Mouse (Mus musculus) layer of hippocampus, adult 11-12 months (tissue): ENCODE data around the gene Atp8b4.

Experiments
- DNase-seq: peaks from one replicate; pipeline ENCODE4 v3.0.0; 2022; ENCODE audit warnings: low spot score

Atp8b4 gene

DNA sequence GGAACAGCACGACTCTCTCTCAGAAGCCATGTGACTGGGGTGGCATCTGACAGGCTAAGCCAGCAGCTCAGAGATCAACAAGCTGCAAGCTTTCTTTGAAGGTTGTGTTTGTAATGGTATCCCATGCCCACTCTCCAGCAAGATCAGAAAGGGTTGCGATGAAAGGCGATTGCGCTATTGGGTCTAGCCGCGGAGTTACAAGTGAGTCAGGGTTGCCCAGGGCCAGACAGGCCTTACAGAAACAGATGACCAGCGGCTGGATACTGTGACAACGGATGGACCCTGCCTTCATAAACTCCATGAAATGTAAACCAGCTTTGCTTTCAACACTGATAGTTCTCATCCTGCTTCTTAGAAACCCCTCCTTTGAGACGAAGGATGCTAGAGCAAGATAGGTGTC lies 66.2 kb downstream of the Atp8b4 start:
- DNase-seq: no peak

DNA sequence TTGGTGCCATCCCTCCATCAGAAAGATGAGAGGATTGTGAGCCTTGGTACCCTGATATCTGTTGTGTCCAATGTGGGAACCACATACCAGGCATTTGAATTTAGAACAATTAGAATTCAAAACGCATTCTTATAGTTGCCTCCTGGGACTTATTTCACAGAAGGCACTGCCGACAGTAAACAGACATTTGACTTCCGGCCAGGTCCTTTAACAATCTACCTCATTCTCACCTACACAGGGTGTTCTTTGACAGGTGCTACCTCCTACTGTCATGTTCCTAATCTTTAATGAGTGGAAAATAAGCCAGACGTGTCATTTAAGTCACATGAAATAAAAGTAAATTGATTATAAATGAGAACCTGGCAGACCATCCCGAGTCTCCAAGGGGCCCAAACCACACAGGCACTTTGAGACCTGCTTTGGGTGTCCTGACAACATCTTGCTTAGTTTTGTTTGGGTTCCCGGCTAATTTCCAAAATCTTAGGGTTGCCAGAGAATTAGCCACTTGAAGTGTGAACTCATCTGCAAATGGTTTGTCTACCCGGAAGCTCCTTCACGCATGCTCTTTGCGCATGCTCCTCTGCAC lies 67.9 kb downstream of the Atp8b4 start:
- DNase-seq: no peak

DNA sequence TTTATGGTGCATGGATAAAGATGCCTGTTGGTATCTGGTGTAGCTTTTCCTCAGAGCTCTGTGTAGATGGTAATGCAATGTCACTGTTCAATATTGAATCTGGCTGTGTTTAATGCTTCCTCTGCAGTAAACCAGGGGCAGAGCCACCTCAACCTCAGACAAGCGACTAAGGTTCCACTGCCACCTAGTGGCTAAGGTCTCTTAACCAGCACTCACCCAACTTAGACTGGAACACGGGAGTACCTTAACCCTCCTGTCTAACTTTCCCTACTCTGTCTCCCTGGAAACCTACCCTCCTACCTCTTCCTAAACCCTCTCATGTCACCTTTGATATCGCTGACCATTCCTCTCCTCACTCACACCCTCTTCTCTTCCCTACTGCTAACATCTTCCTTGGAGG lies 71.2 kb downstream of the Atp8b4 start:
- peak; percentile 57 for DNase-seq

DNA sequence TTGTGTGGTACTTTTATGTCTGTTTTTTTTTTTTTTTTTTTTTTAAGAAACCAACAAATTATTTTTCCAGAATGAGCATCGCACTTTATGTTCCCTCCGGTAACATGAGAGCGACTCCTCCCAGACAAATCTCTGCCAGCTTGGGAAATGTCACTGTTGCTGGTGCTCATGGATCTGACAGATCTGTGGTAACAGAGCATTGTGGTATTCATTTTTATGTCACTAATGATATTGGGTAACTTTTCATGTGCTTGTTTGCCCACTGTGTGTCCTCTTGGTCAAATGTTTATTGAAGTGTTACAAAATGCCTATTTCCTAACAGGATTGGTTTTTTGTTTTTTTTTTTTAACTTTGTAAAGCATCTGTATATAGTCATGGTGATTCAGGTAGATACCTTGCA lies 75.3 kb downstream of the Atp8b4 start:
- DNase-seq: no peak

DNA sequence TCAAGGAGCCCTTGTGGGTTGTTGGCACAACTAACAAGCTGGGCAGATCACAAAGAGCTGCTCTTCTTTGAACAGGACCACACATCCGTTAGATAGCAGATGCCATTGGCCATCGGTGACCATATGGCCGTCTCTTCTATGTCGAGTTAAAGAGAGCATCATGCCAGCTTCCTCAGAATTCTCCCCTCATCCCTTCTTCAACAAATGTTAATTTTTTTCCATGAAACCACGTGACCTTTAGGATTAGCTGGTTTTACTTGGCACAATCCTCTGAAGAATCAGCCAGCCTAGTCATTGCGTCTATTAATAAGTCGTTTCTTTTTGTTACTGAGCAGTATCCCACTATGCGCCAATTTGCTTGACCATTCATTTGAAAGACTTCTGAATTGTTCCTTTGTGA lies 75.8 kb downstream of the Atp8b4 start:
- no peak for DNase-seq

DNA sequence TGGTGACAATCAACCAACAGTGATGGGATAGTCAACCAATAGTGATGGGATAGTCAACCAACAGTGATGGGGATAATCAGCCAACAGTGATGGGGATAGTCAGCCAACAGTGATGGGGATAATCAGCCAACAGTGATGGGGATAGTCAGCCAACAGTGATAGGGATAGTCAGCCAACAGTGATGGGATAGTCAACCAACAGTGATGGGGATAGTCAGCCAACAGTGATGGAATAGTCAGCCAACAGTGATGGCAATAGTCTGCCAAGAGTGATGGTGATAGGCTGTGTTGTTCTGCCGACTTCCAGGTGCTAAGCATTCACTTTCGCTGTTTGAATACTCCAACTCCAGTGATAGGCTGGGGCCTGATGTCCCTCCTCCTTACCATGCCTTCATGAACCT lies 79.6 kb downstream of the Atp8b4 start:
- no peak for DNase-seq

DNA sequence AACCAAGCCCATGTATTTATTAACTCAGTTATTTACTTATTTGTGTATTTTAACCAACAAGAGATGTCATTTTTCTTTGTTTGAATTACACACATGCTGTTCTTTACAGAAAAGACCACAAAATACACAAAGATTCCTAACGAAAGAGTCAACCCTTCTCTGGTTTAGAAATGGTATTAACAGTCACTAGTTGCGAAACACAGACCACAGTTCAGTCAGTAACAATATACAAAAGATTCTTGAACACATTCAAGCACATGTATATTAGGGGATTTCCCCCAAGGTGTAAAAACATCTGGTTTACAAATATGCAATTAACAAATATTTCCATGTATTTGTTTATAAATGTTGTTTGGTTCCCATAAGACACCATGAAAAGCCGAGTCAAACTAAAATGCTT lies 81.6 kb downstream of the Atp8b4 start:
- DNase-seq: no peak

DNA sequence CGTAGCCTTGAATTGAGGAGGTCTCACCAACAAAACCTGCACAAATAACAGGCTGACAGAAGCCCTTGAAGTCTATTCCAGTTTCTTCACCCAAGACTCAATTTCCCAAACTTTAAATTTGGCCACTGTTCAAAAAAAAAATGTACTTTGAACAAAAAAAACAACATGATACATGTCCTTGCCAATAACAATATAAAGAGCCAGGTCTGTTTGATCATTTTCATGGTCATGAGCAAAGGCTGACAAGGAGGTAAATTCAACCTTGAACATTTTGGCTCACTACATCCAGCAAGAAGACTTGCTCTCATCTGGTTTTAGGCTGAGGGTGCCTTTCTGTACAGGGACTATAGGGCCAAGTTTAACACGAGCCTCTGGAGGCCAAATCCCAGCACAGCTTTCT lies 83.7 kb downstream of the Atp8b4 start:
- no peak for DNase-seq

DNA sequence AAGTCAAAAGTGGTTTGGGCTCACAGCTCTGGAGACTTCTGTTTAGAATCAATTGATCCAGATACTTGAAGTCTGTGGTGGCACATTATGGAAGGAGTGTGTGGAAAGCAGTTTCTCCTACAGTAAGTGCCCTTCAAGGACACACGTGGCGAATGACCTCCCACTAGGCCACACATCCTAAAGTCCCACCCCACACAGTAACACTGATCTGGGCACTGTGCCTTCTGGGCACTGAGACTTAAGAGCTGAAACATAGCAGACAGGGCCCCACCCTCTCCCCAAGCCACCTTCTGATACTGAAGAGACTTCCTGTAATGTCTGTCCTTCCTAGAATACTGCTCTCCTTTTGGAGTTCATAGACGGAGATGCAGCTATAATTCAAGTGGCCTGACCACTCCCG lies 84.5 kb downstream of the Atp8b4 start:
- no peak for DNase-seq

DNA sequence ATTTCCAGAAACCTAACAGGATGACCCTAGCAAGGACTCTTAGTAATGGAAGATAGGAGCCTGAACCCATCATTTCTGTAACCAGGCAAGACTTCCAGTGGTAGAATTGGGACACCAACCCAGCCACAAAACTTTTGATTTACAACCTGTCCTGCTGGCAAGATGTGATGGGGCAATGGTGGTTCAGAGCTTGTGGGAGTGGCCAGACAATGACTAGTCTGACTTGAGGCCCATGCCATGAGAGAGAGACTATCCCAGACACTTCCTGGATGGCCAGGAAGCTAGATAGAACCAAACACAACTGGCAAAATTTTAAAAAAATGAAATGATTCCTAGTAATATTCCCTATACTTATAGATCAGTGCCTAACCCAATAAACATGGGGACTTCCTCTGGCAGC lies 87.7 kb downstream of the Atp8b4 start:
- DNase-seq: no peak

DNA sequence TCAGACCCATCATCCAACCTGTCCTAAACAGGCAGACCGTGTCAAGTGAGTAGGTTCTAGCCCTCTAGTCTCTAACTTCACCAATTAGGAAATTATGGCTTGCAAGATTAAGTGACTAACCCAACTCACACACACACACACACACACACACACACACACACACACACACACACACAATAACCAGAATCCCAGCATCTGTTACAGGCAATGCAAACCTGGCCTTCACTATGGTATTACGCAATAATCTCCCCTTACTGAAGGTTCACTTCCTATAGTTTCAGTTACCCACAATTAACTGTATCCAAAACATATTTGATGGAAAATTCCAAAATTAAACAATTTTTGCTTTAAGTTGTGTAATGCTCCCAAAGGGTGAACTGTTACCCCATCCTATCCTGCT lies 101.0 kb downstream of the Atp8b4 start:
- no peak for DNase-seq

DNA sequence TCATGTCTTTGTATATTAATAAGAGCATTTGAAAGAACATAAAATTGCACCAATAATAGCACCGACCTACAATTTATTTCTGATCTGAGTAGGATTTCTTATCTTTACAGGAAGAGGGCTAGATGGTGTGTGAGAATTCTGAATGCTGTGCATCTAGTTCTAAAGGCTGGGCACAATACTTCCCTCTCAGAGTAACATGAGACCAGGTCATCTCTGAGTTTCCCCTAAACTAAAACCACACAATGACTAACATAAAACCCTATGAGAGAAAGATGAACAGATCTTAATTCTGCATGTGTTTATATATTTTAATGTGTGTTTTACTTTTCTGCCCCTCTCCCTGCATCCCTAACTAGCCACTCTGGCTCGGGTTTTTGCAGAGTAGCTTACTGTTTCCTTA lies 101.5 kb downstream of the Atp8b4 start:
- no peak for DNase-seq

DNA sequence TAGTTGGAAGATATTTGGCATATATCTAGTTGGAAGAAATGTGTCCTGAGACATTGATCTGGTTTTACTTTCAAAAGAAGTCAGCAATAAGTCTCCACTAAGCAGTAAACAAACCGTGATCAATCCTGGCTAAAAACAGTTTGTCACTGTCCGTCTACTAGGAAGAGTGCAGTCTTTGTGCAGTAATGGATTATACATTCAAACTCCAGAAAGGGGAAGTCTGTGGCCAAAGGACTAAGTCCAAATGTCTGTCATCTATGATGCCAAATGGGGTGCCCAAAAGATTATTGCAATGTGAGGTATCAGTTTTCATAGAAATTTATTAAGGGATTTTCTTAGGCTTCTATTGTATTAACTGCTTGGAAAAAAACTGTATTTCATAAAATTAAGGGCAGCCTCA lies 102.3 kb downstream of the Atp8b4 start:
- no peak for DNase-seq

DNA sequence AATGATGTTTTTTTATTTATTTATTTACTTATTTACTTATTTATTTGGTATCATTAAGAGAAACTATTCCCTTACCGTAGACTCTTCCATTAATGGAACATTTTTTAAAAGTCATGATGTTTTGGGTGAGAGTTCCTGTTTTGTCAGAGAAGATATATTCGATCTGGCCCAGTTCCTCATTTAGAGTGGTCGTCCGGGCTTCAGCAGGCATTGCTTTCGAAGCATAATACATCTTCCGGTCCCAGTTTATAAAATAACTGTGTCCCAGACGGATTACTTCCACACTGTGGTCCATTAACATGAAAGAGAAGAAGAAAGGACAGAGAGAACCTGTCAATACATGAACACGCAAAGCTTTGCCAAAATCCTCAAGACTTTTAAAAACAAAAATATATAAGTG lies 103.0 kb downstream of the Atp8b4 start:
- DNase-seq: no peak

DNA sequence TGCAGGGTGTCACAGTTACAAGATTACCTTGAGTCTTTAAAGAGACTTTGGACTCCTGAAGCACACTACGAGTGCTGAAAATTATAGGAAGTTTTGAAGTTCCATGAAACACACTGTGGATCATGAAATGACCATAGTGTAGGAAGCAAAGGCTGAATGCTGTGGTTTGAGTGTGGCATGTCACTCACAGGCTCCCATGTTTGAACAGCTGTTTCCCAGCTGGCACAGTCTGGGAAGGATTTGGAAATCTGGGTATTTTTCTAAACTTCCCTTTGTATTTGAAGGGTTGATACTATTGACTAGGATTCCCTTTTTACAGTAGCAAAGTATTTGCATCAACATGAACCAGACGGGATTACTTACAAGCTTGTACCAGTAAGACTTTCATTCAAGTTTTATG lies 105.5 kb downstream of the Atp8b4 start:
- no peak for DNase-seq

DNA sequence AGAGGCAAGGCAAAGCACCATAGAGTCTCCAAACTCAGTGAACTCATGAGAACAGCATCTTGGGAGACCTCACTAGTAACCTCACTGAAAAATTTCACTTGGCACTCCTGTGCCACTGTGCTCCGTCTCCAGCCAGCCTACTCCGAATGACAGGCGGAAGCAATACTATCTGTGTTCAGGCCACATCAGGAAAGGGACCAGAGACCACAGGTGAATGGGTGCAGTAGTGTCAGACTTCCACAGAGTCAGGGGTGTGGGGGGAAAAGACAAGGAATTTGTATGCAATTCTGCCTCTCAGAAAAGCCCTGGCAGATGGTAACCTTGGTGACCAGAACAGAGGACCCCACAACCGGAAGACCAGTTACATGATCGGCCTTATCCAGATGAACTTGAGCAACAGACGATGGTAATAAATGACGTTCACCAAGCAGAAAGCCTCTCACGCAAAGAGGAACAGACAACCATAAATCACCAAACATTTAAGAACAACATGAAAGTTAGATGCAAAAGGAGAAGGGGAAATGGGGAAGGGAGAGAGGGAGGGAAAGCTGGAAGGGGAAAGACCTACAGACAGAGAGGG lies 112.9 kb downstream of the Atp8b4 start:
- DNase-seq: no peak

DNA sequence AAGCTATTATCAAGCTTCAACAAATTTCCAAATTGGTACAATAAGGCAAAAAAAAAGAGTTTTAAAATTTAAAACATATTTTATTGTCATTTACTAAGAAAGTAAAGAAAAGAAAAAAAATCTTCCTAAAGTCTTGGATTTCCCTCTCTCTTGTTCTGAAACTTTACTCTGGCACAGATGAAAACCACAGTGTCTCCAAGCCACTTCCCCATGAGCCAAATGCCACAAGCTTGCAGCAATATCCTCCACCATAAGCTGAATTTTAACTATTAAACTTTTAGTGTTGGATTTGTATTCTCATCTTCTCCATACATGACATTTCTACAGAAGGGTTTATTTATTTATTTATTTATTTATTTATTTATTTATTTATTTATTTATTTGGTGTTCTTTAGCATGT lies 114.4 kb downstream of the Atp8b4 start:
- DNase-seq: no peak

DNA sequence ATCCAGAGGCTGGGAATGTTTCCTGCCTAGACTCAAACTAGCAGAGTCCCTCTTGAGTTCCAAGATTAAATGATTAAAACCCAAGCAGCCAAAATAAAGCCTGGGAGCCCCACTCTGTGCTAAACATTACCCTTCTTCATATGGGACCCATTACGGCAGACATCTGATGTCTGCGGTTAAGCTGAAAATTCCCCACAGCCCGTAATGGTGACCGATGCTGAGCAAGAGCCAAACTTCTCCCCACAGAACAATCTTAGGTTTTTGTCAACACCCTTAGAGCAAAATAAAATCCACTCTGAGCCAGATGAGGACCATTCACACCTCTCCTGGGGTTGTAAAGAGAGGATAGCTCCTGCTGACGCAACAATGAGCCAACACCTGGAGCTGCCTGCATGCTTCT lies 120.2 kb downstream of the Atp8b4 start:
- DNase-seq: no peak

DNA sequence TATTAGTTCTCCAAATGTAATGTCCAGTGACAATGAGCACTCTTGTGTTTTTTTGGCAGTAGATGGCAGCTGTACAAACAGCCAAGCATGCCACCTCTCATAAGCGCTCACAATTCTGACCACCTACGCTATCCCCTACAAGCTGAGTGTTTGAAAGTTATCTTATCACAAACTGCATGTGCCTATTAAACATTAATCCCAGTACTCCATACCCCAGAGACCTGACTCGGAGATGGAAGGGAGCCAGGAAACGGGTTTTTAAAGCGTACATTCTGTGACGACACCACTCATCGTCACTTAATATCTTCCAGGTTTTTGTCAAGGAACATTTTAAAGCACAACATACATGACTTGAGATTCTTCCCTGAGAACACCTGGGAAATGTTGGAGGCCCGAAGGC lies 128.8 kb downstream of the Atp8b4 start:
- DNase-seq: no peak

DNA sequence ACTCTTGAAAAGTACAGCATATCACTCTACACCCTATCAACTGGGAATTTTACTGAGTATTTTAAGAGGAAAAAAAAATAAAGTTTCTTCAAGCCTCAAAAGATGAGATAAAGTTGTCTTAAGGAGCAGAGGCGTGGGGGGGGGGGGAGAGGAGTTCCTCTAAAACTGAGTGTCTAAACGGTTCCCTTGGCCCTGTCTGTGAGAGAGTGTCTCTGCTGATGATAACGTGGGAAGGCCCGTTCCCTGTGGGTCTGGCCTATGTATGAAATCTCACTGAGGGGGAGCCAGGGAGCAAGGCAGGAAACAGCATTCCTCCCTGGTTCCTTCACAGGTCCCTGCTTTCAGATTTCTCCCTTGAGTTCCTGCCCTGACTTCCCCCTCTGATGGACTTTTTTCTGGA lies 130.7 kb downstream of the Atp8b4 start:
- no peak for DNase-seq

DNA sequence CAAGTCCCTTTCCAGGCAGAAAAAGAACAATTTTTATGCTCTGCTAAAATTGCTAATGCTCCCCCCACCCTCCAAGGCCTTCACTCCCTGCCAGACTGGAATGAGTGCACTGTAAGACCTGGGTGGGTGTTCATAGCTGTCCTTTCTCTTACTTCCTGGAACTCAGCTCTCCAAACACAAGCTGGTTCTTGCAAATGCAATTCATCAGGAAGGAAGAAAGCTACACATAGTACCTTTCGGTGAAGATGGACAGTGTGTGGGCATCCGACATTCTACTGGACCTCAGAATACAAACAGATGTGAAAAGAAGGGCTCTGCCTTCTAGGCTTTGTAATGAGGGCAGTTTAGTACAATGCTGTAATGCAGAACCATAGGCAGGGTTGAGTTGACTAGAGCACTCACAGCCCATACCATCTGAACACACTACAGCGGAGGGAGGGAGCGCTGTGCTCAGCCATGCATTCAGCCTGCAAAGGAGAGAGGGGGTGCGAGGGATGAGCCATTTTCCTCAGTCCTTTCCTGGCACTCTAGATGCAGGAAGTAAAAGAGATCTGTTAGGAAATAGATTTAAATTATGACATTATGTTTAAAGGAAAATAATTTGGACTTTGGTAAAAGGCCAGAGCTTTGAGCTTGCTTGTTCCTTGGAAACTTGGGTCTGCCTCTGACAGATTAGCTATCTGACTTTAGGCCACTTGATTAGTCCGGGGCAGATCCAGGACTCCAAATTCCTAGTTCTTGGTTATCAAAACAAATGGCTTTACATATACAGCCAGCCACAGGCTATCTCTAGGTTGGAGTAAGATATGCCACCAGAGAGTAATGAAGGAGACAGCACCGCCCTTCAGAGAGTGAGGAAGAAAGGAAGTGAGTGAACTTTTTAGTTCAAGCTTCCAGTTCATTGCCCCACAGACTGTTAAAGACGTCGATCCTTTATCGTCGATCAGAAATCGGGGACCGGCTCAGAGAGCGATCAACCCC lies 136.4 kb downstream of the Atp8b4 start:
- no peak for DNase-seq

DNA sequence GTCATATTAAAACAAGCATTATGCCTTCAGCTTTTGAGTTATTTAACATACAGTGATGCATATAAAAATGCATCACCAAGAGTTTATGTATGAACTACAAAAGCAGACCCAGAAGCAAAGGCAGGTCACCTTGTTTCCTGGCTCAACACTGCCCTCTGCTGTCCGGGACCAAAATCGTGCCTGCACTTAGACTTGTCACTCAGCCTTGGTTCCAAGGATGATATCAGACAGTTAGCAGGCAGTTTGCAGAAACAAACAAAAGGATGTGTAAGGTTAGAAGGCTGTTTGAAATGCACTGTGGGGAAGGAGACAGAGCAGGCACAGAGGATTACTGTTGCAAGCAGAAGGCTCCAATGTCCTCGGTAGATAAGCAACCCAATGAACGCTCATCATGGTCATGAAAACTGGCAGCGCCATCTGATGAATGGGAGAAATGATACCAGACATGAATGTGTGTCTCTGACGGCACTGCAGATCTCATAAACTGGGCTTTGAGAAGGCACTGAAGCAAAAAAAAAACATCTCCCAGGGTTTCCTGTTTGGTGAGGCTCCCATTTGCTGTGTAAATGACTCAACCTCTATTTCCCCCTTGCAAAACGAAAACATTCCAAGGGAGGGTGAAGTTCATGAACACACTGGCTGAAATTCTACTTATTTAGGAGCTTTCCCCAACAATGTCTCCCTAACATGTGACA lies 137.3 kb downstream of the Atp8b4 start:
- peak; percentile 78 for DNase-seq
